In genomic region chr16:22708768-22709167, GRCm38 (mm10) we compare ENCODE assay signal across 17 mouse cellular contexts. TPM values are rescaled to one million over a fixed set of nuclear protein-coding genes. Genes with fewer than 3 reads are reported as not detected.
A peak's percentile ranks its signal among the peaks of the same experiment; 100 is the strongest.
DNase-seq lines count a peak whose midpoint lies in the region; ATAC-seq and TF ChIP-seq lines count a peak whose summit lies in the region.
"Had no signal": no experiment of that assay in that cellular context is flagged by ENCODE, and none has a peak within 500 bp of the region (broad histone marks: within the 10 kb centered on the region; RNA-seq: fewer than 3 reads in every experiment).

No protein-coding gene starts in this region.

- H3K9ac ChIP-seq in embryonic facial prominence, embryonic 11.5 days (replicated peaks; ENCODE audit: low read length) = no peak overlapping the region
- no peak overlapping the region for H3K9ac ChIP-seq in kidney, postnatal 0 days (ENCODE audit: low read depth, low read length)
- H3K9ac ChIP-seq in stomach, embryonic 14.5 days (replicated peaks; ENCODE audit: low read depth, low read length) = no peak overlapping the region
- H3K9ac ChIP-seq in stomach, postnatal 0 days (ENCODE audit: low read length) = no peak overlapping the region
- H3K9ac ChIP-seq in hindbrain, embryonic 13.5 days = no peak overlapping the region
- H3K9ac ChIP-seq: forebrain, embryonic 15.5 days; heart, embryonic 15.5 days; hindbrain, embryonic 15.5 days had no signal

- TF ChIP-seq EP300 in stomach, postnatal 0 days (optimal IDR thresholded peaks at IDR 0.05) = no peak

- no peak for TF ChIP-seq CTCF in kidney, postnatal 0 days (IDR thresholded peaks at IDR 0.05; ENCODE audit: low read depth)
- TF ChIP-seq CTCF in stomach, postnatal 0 days (IDR thresholded peaks at IDR 0.05; ENCODE audit: low read depth) = no peak

- 64% methylated on average over 9 of the region's 9 CpGs for WGBS in embryonic facial prominence, embryonic 11.5 days
- 72% methylated on average over 8 of the region's 9 CpGs for WGBS in embryonic facial prominence, embryonic 10.5 days
- 58% methylated on average over 9 of the region's 9 CpGs for WGBS in kidney, postnatal 0 days
- 47% methylated on average over 9 of the region's 9 CpGs for WGBS in stomach, embryonic 14.5 days
- WGBS in stomach, postnatal 0 days = 58% methylated on average over 9 of the region's 9 CpGs
- WGBS in hindbrain, embryonic 13.5 days = 79% methylated on average over 9 of the region's 9 CpGs

- H3K27ac ChIP-seq in embryonic facial prominence, embryonic 11.5 days (replicated peaks; ENCODE audit: low read depth, low read length) = no peak overlapping the region
- H3K27ac ChIP-seq in embryonic facial prominence, embryonic 10.5 days (replicated peaks) = no peak overlapping the region
- no peak overlapping the region for H3K27ac ChIP-seq in kidney, postnatal 0 days
- no peak overlapping the region for H3K27ac ChIP-seq in stomach, embryonic 14.5 days (ENCODE audit: low read length)
- no peak overlapping the region for H3K27ac ChIP-seq in stomach, postnatal 0 days (replicated peaks)
- no peak overlapping the region for H3K27ac ChIP-seq in hindbrain, embryonic 13.5 days
- H3K27ac ChIP-seq: forebrain, embryonic 15.5 days; heart, embryonic 15.5 days; hindbrain, embryonic 15.5 days had no signal

- DNase-seq in embryonic facial prominence, embryonic 11.5 days (ENCODE audit: low spot score) = no peak
- DNase-seq in embryonic facial prominence, embryonic 10.5 days (ENCODE audit: low spot score) = no peak
- DNase-seq in kidney, postnatal 0 days (ENCODE audit: low spot score) = no peak
- no peak for DNase-seq in kidney, postnatal 36 days
- no peak for DNase-seq in stomach, postnatal 0 days (ENCODE audit: low spot score)
- DNase-seq: adrenal gland, adult 2 months; adrenal gland, postnatal 25 days; cerebellum, adult 9-10 months; cerebellum, postnatal 36 days; gastrocnemius, postnatal 36 days; heart, adult 11 months; heart, postnatal 14 days had no signal

- no peaks in the 10 kb centered on the region for H3K27me3 ChIP-seq in embryonic facial prominence, embryonic 11.5 days (ENCODE audit: control insufficient read depth, insufficient read depth, low read length)
- no peaks in the 10 kb centered on the region for H3K27me3 ChIP-seq in embryonic facial prominence, embryonic 10.5 days (replicated peaks; ENCODE audit: low read depth, poor library complexity, severe bottlenecking)
- H3K27me3 ChIP-seq in kidney, postnatal 0 days (ENCODE audit: insufficient read depth, low read length) = no peaks in the 10 kb centered on the region
- H3K27me3 ChIP-seq in stomach, embryonic 14.5 days (ENCODE audit: control insufficient read depth, insufficient read depth, low read length) = no peaks in the 10 kb centered on the region
- H3K27me3 ChIP-seq in stomach, postnatal 0 days (ENCODE audit: control insufficient read depth, insufficient read depth, low read length) = no peaks in the 10 kb centered on the region
- H3K27me3 ChIP-seq in hindbrain, embryonic 13.5 days = no peaks in the 10 kb centered on the region
- H3K27me3 ChIP-seq: forebrain, embryonic 15.5 days; heart, embryonic 15.5 days; hindbrain, embryonic 15.5 days had no signal

- H3K4me3 ChIP-seq in embryonic facial prominence, embryonic 11.5 days (ENCODE audit: low read depth, low read length) = no peak overlapping the region
- H3K4me3 ChIP-seq in embryonic facial prominence, embryonic 10.5 days = no peak overlapping the region
- no peak overlapping the region for H3K4me3 ChIP-seq in kidney, postnatal 0 days (replicated peaks; ENCODE audit: low read depth, low read length)
- H3K4me3 ChIP-seq in stomach, embryonic 14.5 days (ENCODE audit: low read depth, low read length) = no peak overlapping the region
- H3K4me3 ChIP-seq in stomach, postnatal 0 days (ENCODE audit: low read depth, low read length) = no peak overlapping the region
- H3K4me3 ChIP-seq in hindbrain, embryonic 13.5 days = no peak overlapping the region
- H3K4me3 ChIP-seq: forebrain, embryonic 15.5 days; heart, embryonic 15.5 days; hindbrain, embryonic 15.5 days had no signal

- no peaks in the 10 kb centered on the region for H3K4me1 ChIP-seq in embryonic facial prominence, embryonic 11.5 days (ENCODE audit: control insufficient read depth, insufficient read depth, low read length)
- peaks cover 9% of the 10 kb centered on the region; the same call in 1 of the 2 replicates for H3K4me1 ChIP-seq in embryonic facial prominence, embryonic 10.5 days
- no peaks in the 10 kb centered on the region for H3K4me1 ChIP-seq in kidney, postnatal 0 days (replicated peaks; ENCODE audit: insufficient read depth, low read length)
- no peaks in the 10 kb centered on the region for H3K4me1 ChIP-seq in stomach, embryonic 14.5 days (ENCODE audit: control insufficient read depth, insufficient read depth, low read length)
- H3K4me1 ChIP-seq in stomach, postnatal 0 days (replicated peaks; ENCODE audit: control insufficient read depth, insufficient read depth) = no peaks in the 10 kb centered on the region
- H3K4me1 ChIP-seq in hindbrain, embryonic 13.5 days (replicated peaks) = no peaks in the 10 kb centered on the region
- H3K4me1 ChIP-seq: forebrain, embryonic 15.5 days; hindbrain, embryonic 15.5 days had no signal

- H3K36me3 ChIP-seq in embryonic facial prominence, embryonic 11.5 days (replicated peaks; ENCODE audit: control insufficient read depth, insufficient read depth, low read depth, low read length) = no peaks in the 10 kb centered on the region
- no peaks in the 10 kb centered on the region for H3K36me3 ChIP-seq in embryonic facial prominence, embryonic 10.5 days (replicated peaks)
- H3K36me3 ChIP-seq in kidney, postnatal 0 days (ENCODE audit: insufficient read depth, low read length) = no peaks in the 10 kb centered on the region
- no peaks in the 10 kb centered on the region for H3K36me3 ChIP-seq in stomach, embryonic 14.5 days (ENCODE audit: control insufficient read depth, insufficient read depth, low read length)
- H3K36me3 ChIP-seq in stomach, postnatal 0 days (ENCODE audit: control insufficient read depth, insufficient read depth, low read length) = no peaks in the 10 kb centered on the region
- H3K36me3 ChIP-seq in hindbrain, embryonic 13.5 days = no peaks in the 10 kb centered on the region
- H3K36me3 ChIP-seq: forebrain, embryonic 15.5 days; heart, embryonic 15.5 days; hindbrain, embryonic 15.5 days had no signal

- H3K9me3 ChIP-seq in embryonic facial prominence, embryonic 11.5 days (replicated peaks; ENCODE audit: control insufficient read depth, low read length) = no peaks in the 10 kb centered on the region
- no peaks in the 10 kb centered on the region for H3K9me3 ChIP-seq in embryonic facial prominence, embryonic 10.5 days
- H3K9me3 ChIP-seq in kidney, postnatal 0 days (replicated peaks; ENCODE audit: low read length) = no peaks in the 10 kb centered on the region
- no peaks in the 10 kb centered on the region for H3K9me3 ChIP-seq in stomach, embryonic 14.5 days (ENCODE audit: control insufficient read depth, low read depth, low read length)
- H3K9me3 ChIP-seq in stomach, postnatal 0 days (ENCODE audit: control insufficient read depth, low read length) = no peaks in the 10 kb centered on the region
- H3K9me3 ChIP-seq in hindbrain, embryonic 13.5 days = no peaks in the 10 kb centered on the region
- H3K9me3 ChIP-seq: forebrain, embryonic 15.5 days; heart, embryonic 15.5 days; hindbrain, embryonic 15.5 days had no signal

- H3K4me2 ChIP-seq in embryonic facial prominence, embryonic 11.5 days (ENCODE audit: low read depth, low read length) = no peak overlapping the region
- H3K4me2 ChIP-seq in kidney, postnatal 0 days (ENCODE audit: low read length) = no peak overlapping the region
- H3K4me2 ChIP-seq in stomach, embryonic 14.5 days (replicated peaks; ENCODE audit: low read depth, low read length) = no peak overlapping the region
- H3K4me2 ChIP-seq in stomach, postnatal 0 days (replicated peaks; ENCODE audit: low read depth) = no peak overlapping the region
- H3K4me2 ChIP-seq in hindbrain, embryonic 13.5 days = no peak overlapping the region
- H3K4me2 ChIP-seq: forebrain, embryonic 15.5 days; heart, embryonic 15.5 days; hindbrain, embryonic 15.5 days had no signal

- ATAC-seq in embryonic facial prominence, embryonic 11.5 days (replicated peaks; ENCODE audit: insufficient number of reproducible peaks, low FRiP score, low TSS enrichment, low read depth) = 0 out of 2 replicates have a peak, but pooled peaks have one; percentile 59
- 0 out of 2 replicates have a peak, but pooled peaks have one; percentile 29 for ATAC-seq in kidney, postnatal 0 days (replicated peaks; ENCODE audit: low FRiP score, low read depth)
- peak; percentile 53; the same call in 1 of the 2 replicates for ATAC-seq in stomach, embryonic 14.5 days (ENCODE audit: insufficient number of reproducible peaks, insufficient read depth, low FRiP score, low read depth)
- no peak for ATAC-seq in stomach, postnatal 0 days (ENCODE audit: low FRiP score, low TSS enrichment)
- ATAC-seq in hindbrain, embryonic 13.5 days (ENCODE audit: low FRiP score) = no peak
- ATAC-seq: forebrain, embryonic 15.5 days had no signal

RNA-seq across cellular contexts. Expression of gene Dgkg, which starts 51.7 kb away (rescaled TPM):
- 0.15 and 0.17 TPM in 2 replicates for polyA plus RNA-seq in embryonic facial prominence, embryonic 11.5 days (2014; fragmentation: Nextera tagmentation; extraction: Ambion mirVana)
- 0.20 and 0.22 TPM in 2 replicates for polyA plus RNA-seq in embryonic facial prominence, embryonic 10.5 days (2016; fragmentation: Nextera tagmentation; extraction: Ambion mirVana)
- 0.51 and 0.67 TPM in 2 replicates for polyA plus RNA-seq in kidney, postnatal 0 days (2015; fragmentation: Nextera tagmentation; extraction: Ambion mirVana)
- polyA plus RNA-seq in stomach, embryonic 14.5 days (2014; fragmentation: Nextera tagmentation; extraction: Ambion mirVana) = 1.5 and 1.8 TPM in 2 replicates
- 0.36 and 0.54 TPM in 2 replicates for polyA plus RNA-seq in stomach, postnatal 0 days (2015; fragmentation: Nextera tagmentation; extraction: Ambion mirVana)
- 0.80 and 0.84 TPM in 2 replicates for polyA plus RNA-seq in hindbrain, embryonic 13.5 days (2015; fragmentation: Nextera tagmentation; extraction: Ambion mirVana)

Comparison
In these comparisons a context has a peak if more than half of its experiments do, and no peak if none do; other contexts are left out.
1. ATAC-seq: peak in embryonic facial prominence, embryonic 11.5 days (single experiment), kidney, postnatal 0 days (single experiment) and stomach, embryonic 14.5 days (single experiment); none in stomach, postnatal 0 days (single experiment) and hindbrain, embryonic 13.5 days (single experiment).